9 mouse cellular contexts compared by ENCODE assay signal in genomic region chr8:105253766-105254151, GRCm38 (mm10). TPM values are rescaled to one million over a fixed set of nuclear protein-coding genes. Genes with fewer than 3 reads are reported as not detected.
DNase-seq lines count a peak whose midpoint lies in the region; ATAC-seq and TF ChIP-seq lines count a peak whose summit lies in the region.
"Had no signal": no experiment of that assay in that cellular context is flagged by ENCODE, and none has a peak within 500 bp of the region (broad histone marks: within the 10 kb centered on the region; RNA-seq: fewer than 3 reads in every experiment).

No protein-coding gene starts in this region.

- ATAC-seq in heart, embryonic 12.5 days (ENCODE audit: insufficient number of reproducible peaks, low FRiP score) = 0 out of 2 replicates have a peak, but pooled peaks have one; percentile 5
- ATAC-seq in forebrain, embryonic 13.5 days = peak; percentile 59
- no peak for ATAC-seq in liver, embryonic 14.5 days (ENCODE audit: insufficient read depth)

- H3K4me1 ChIP-seq in heart, embryonic 12.5 days (replicated peaks) = peaks cover 29% of the 10 kb centered on the region
- H3K4me1 ChIP-seq in ES-Bruce4 (ENCODE audit: control insufficient read depth, insufficient read depth, low read length) = no peaks in the 10 kb centered on the region
- H3K4me1 ChIP-seq in forebrain, embryonic 13.5 days = peaks cover 17% of the 10 kb centered on the region
- H3K4me1 ChIP-seq in liver, embryonic 14.5 days (replicated peaks; ENCODE audit: control insufficient read depth in 2 of 2, insufficient read depth in 2 of 2, low read length in 1 of 2) = peaks cover 13 to 15% of the 10 kb centered on the region in 2 experiments

- peak overlapping the region; percentile 99 for H3K4me2 ChIP-seq in heart, embryonic 12.5 days
- H3K4me2 ChIP-seq in forebrain, embryonic 13.5 days = peak overlapping the region; percentile 97
- H3K4me2 ChIP-seq in liver, embryonic 14.5 days (ENCODE audit: low read depth) = peak overlapping the region; percentile 100

- no peak overlapping the region for H3K9ac ChIP-seq in heart, embryonic 12.5 days
- H3K9ac ChIP-seq in ES-Bruce4 (ENCODE audit: low read depth, poor library complexity, severe bottlenecking) = peak overlapping the region; percentile 16; the same call in 1 of the 2 replicates
- 0 out of 2 replicates have a peak overlapping the region, but pooled peaks have one; percentile 13 for H3K9ac ChIP-seq in forebrain, embryonic 13.5 days
- H3K9ac ChIP-seq in liver, embryonic 14.5 days (replicated peaks) = no peak overlapping the region; the same call in 1 of the 2 replicates

- no peaks in the 10 kb centered on the region for H3K9me3 ChIP-seq in heart, embryonic 12.5 days (replicated peaks)
- H3K9me3 ChIP-seq in ES-Bruce4 (replicated peaks; ENCODE audit: control insufficient read depth, insufficient read depth, low read length, poor library complexity, severe bottlenecking) = no peaks in the 10 kb centered on the region
- H3K9me3 ChIP-seq in forebrain, embryonic 13.5 days (replicated peaks) = no peaks in the 10 kb centered on the region
- no peaks in the 10 kb centered on the region for H3K9me3 ChIP-seq in liver, embryonic 14.5 days (ENCODE audit: control insufficient read depth, low read length)

- H3K27me3 ChIP-seq in heart, embryonic 12.5 days (replicated peaks) = peaks cover 30% of the 10 kb centered on the region
- H3K27me3 ChIP-seq in ES-Bruce4 (ENCODE audit: control insufficient read depth, insufficient read depth, low read length, poor library complexity, severe bottlenecking) = no peaks in the 10 kb centered on the region
- H3K27me3 ChIP-seq in forebrain, embryonic 13.5 days = peaks cover 39% of the 10 kb centered on the region
- peaks cover 4% of the 10 kb centered on the region for H3K27me3 ChIP-seq in liver, embryonic 14.5 days (ENCODE audit: control insufficient read depth, insufficient read depth, low read length)

- 47% methylated on average over 20 of the region's 20 CpGs for WGBS in heart, embryonic 12.5 days
- WGBS in forebrain, embryonic 13.5 days = 29% methylated on average over 20 of the region's 20 CpGs
- 57% methylated on average over 20 of the region's 20 CpGs for WGBS in liver, embryonic 14.5 days (ENCODE audit: insufficient replicate concordance)

- TF ChIP-seq EP300 in ES-Bruce4 (IDR thresholded peaks at IDR 0.05; ENCODE audit: insufficient read depth, low read depth, low read length) = no peak
- no peak for TF ChIP-seq EP300 in liver, embryonic 14.5 days (IDR thresholded peaks at IDR 0.05; ENCODE audit: low read depth)

- H3K36me3 ChIP-seq in heart, embryonic 12.5 days = peaks cover 40% of the 10 kb centered on the region
- H3K36me3 ChIP-seq in ES-Bruce4 (ENCODE audit: control insufficient read depth, insufficient read depth, low read length, poor library complexity, severe bottlenecking) = peaks cover 33% of the 10 kb centered on the region
- peaks cover 36% of the 10 kb centered on the region for H3K36me3 ChIP-seq in forebrain, embryonic 13.5 days (ENCODE audit: poor library complexity, severe bottlenecking)
- H3K36me3 ChIP-seq in liver, embryonic 14.5 days (replicated peaks; ENCODE audit: control insufficient read depth, insufficient read depth, low read depth) = peaks cover 29% of the 10 kb centered on the region

- TF ChIP-seq POLR2A in ES-Bruce4 (IDR thresholded peaks at IDR 0.05; ENCODE audit: insufficient read depth, low read length) = no peak

- H3K4me3 ChIP-seq in heart, embryonic 12.5 days = peak overlapping the region; percentile 69
- no peak overlapping the region for H3K4me3 ChIP-seq in ES-Bruce4 (ENCODE audit: low read depth, low read length)
- peak overlapping the region; percentile 59 for H3K4me3 ChIP-seq in forebrain, embryonic 13.5 days
- H3K4me3 ChIP-seq in liver, embryonic 14.5 days (ENCODE audit: insufficient read depth in 1 of 2, low read depth in 2 of 2, low read length in 2 of 2) = peak overlapping the region; percentile 62 to 82; a peak in 2 of 4 replicates

- no peak for TF ChIP-seq CTCF in ES-Bruce4 (IDR thresholded peaks at IDR 0.05; ENCODE audit: low read depth, low read length)
- TF ChIP-seq CTCF in liver, embryonic 14.5 days (IDR thresholded peaks at IDR 0.05; ENCODE audit: low read depth) = no peak

- no peak for DNase-seq in heart, postnatal 4 days
- no peak for DNase-seq in liver, embryonic 14.5 days (ENCODE audit: low read depth in 3 of 3, low spot score in 3 of 3)
- DNase-seq in retina, embryonic 14.5 days (ENCODE audit: low spot score) = no peak
- no peak for DNase-seq in gastrocnemius, adult 18-20 months (ENCODE audit: low spot score)
- DNase-seq in cerebellum, postnatal 14 days = no peak

- no peak overlapping the region for H3K27ac ChIP-seq in heart, embryonic 12.5 days (ENCODE audit: poor library complexity, severe bottlenecking)
- H3K27ac ChIP-seq in ES-Bruce4 (ENCODE audit: insufficient read depth, low read length) = no peak overlapping the region
- H3K27ac ChIP-seq in forebrain, embryonic 13.5 days = no peak overlapping the region
- no peak overlapping the region for H3K27ac ChIP-seq in liver, embryonic 14.5 days

RNA-seq across cellular contexts. Expression of gene B3gnt9, which starts 1.2 kb away (rescaled TPM):
- 10.2 and 10.8 TPM in 2 replicates for polyA plus RNA-seq in heart, embryonic 12.5 days (2016; fragmentation: Nextera tagmentation; extraction: Ambion mirVana)
- 1 to 10 TPM; 9.0 TPM for total RNA-seq in heart, postnatal 4 days (2021)
- 0.37 and 0.67 TPM in 2 replicates for polyA plus RNA-seq in ES-Bruce4 (2011; ENCODE audit: insufficient read depth, insufficient read length, low read depth, missing spikeins)
- 1.3 and 2.4 TPM in 2 replicates for polyA plus RNA-seq in forebrain, embryonic 13.5 days (2015; fragmentation: Nextera tagmentation; extraction: Ambion mirVana)
- 1.6 and 1.7 TPM in 2 replicates for polyA plus RNA-seq in liver, embryonic 14.5 days (2012; rRNA removed)
- polyA plus RNA-seq in liver, embryonic 14.5 days (2014; fragmentation: Nextera tagmentation; extraction: Ambion mirVana) = 2.3 and 3.1 TPM in 2 replicates
- total RNA-seq in gastrocnemius, adult 18-20 months (2021) = 1 to 10 TPM; 1.3 to 1.9 TPM

RNA-seq across cellular contexts. Expression of gene Tradd, which starts 10.7 kb away (rescaled TPM):
- 16.0 and 16.6 TPM in 2 replicates for polyA plus RNA-seq in heart, embryonic 12.5 days (2016; fragmentation: Nextera tagmentation; extraction: Ambion mirVana)
- 10 to 100 TPM in 1 of 2 experiments, 1 to 10 TPM in 1; 9.4 to 10.1 TPM for total RNA-seq in heart, postnatal 4 days (2021)
- 4.7 and 5.6 TPM in 2 replicates for polyA plus RNA-seq in ES-Bruce4 (2011; ENCODE audit: insufficient read depth, insufficient read length, low read depth, missing spikeins)
- 13.2 and 13.3 TPM in 2 replicates for polyA plus RNA-seq in forebrain, embryonic 13.5 days (2015; fragmentation: Nextera tagmentation; extraction: Ambion mirVana)
- 5.5 and 6.0 TPM in 2 replicates for polyA plus RNA-seq in liver, embryonic 14.5 days (2012; rRNA removed)
- 11.5 and 15.8 TPM in 2 replicates for polyA plus RNA-seq in liver, embryonic 14.5 days (2014; fragmentation: Nextera tagmentation; extraction: Ambion mirVana)
- 1 to 10 TPM; 2.8 to 3.3 TPM for total RNA-seq in gastrocnemius, adult 18-20 months (2021)

RNA-seq across cellular contexts. Expression of gene Fbxl8, which starts 10.7 kb away (rescaled TPM):
- 2.2 and 2.6 TPM in 2 replicates for polyA plus RNA-seq in heart, embryonic 12.5 days (2016; fragmentation: Nextera tagmentation; extraction: Ambion mirVana)
- total RNA-seq in heart, postnatal 4 days (2021) = 1 to 10 TPM; 3.7 TPM
- 1.5 and 1.9 TPM in 2 replicates for polyA plus RNA-seq in ES-Bruce4 (2011; ENCODE audit: insufficient read depth, insufficient read length, low read depth, missing spikeins)
- 0.44 and 0.58 TPM in 2 replicates for polyA plus RNA-seq in forebrain, embryonic 13.5 days (2015; fragmentation: Nextera tagmentation; extraction: Ambion mirVana)
- polyA plus RNA-seq in liver, embryonic 14.5 days (2012; rRNA removed) = 1.0 and 1.3 TPM in 2 replicates
- polyA plus RNA-seq in liver, embryonic 14.5 days (2014; fragmentation: Nextera tagmentation; extraction: Ambion mirVana) = 0.75 and 0.83 TPM in 2 replicates
- total RNA-seq in gastrocnemius, adult 18-20 months (2021) = under 1 TPM; 0.55 to 0.71 TPM

RNA-seq across cellular contexts. Expression of gene Hsf4, which starts 15.8 kb away (rescaled TPM):
- polyA plus RNA-seq in heart, embryonic 12.5 days (2016; fragmentation: Nextera tagmentation; extraction: Ambion mirVana) = not detected in 2 replicates
- total RNA-seq in heart, postnatal 4 days (2021) = 1 to 10 TPM in 1 of 2 experiments, under 1 TPM in 1; 0.81 to 1.5 TPM
- polyA plus RNA-seq in ES-Bruce4 (2011; ENCODE audit: insufficient read depth, insufficient read length, low read depth, missing spikeins) = 1.1 and 1.4 TPM in 2 replicates
- 0.10 and 0.13 TPM in 2 replicates for polyA plus RNA-seq in forebrain, embryonic 13.5 days (2015; fragmentation: Nextera tagmentation; extraction: Ambion mirVana)
- polyA plus RNA-seq in liver, embryonic 14.5 days (2012; rRNA removed) = 0.03 TPM in 1 of 2 replicates, not detected in the other
- polyA plus RNA-seq in liver, embryonic 14.5 days (2014; fragmentation: Nextera tagmentation; extraction: Ambion mirVana) = 0.08 TPM in 1 of 2 replicates, not detected in the other
- total RNA-seq in gastrocnemius, adult 18-20 months (2021) = 10 to 100 TPM in 1 of 2 experiments, 1 to 10 TPM in 1; 9.8 to 11.1 TPM
- total RNA-seq: megakaryocyte-erythroid progenitor cell, adult 5-6 weeks had no signal

RNA-seq across cellular contexts. Expression of gene Nol3, which starts 22.2 kb away (rescaled TPM):
- polyA plus RNA-seq in heart, embryonic 12.5 days (2016; fragmentation: Nextera tagmentation; extraction: Ambion mirVana) = 1.8 and 2.1 TPM in 2 replicates
- total RNA-seq in heart, postnatal 4 days (2021) = 10 to 100 TPM in 1 of 2 experiments, 1 to 10 TPM in 1; 9.9 to 11.0 TPM
- polyA plus RNA-seq in ES-Bruce4 (2011; ENCODE audit: insufficient read depth, insufficient read length, low read depth, missing spikeins) = 0.94 and 1.4 TPM in 2 replicates
- polyA plus RNA-seq in forebrain, embryonic 13.5 days (2015; fragmentation: Nextera tagmentation; extraction: Ambion mirVana) = 2.4 and 3.0 TPM in 2 replicates
- 0.02 and 0.03 TPM in 2 replicates for polyA plus RNA-seq in liver, embryonic 14.5 days (2012; rRNA removed)
- polyA plus RNA-seq in liver, embryonic 14.5 days (2014; fragmentation: Nextera tagmentation; extraction: Ambion mirVana) = not detected in 2 replicates
- total RNA-seq in gastrocnemius, adult 18-20 months (2021) = 10 to 100 TPM; 32.7 to 38.9 TPM
- total RNA-seq: megakaryocyte-erythroid progenitor cell, adult 5-6 weeks had no signal

Comparison
In these comparisons a context has a peak if more than half of its experiments do, and no peak if none do; other contexts are left out.
1. H3K9ac ChIP-seq: peak in ES-Bruce4 (single experiment) and forebrain, embryonic 13.5 days (single experiment); none in heart, embryonic 12.5 days (single experiment) and liver, embryonic 14.5 days (single experiment).
2. Peak in every context shown above with its lines, with median percentiles within 50 percentile points of each other: H3K4me2 ChIP-seq.